Mouse (Mus musculus): ENCODE results near the gene Garnl3. TPM values are rescaled to one million over a fixed set of nuclear protein-coding genes. Genes with fewer than 3 reads are reported as not detected.

Garnl3 gene
- polyA plus RNA-seq, 1 experiment from 2014 or later, result 6.3 TPM

DNA sequence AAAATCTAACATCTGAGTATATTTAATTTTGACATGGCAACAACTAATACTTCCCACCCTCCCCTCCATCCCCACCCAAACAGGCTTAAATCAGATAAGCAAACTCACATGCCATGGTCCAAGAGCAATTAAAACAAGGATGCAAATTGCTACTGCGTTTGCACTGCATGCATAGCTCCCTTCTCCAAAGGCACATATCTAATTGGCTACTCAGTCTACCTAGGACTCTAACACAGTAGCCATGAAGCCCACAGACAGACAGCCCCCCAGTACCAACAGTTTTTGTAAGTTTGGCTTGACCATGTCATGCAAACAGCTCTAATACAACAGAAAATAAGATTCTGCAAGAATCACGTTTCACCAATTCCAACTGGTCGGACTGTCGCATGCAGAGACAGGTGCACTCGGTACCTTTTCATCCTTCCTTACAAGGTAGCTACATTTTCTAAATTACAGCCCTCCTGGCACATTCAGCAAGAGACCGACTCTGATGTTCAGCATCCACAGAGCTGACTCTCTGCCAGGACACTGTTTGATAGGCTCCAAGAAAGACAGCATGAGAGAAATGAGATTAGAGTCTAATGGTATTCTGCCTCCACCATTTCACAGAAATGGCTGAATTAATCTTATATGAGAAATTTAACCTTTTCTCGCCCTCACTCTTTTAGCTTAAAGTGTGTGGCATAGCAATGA is 44.6 kb downstream of the Garnl3 start:
- no peak for ATAC-seq
- Histone ChIP-seq H3K9ac (ENCODE audit: low read depth, low read length) (no peak overlapping the region), H3K4me2 (replicated peaks; ENCODE audit: low read depth) (no peak overlapping the region), H3K27ac (ENCODE audit: low read depth, low read length) (no peak overlapping the region), H3K36me3 (ENCODE audit: control insufficient read depth, insufficient read depth) (no peaks in the 10 kb centered on the region), H3K27me3 (replicated peaks; ENCODE audit: control insufficient read depth, insufficient read depth, low read length) (no peaks in the 10 kb centered on the region), H3K9me3 (ENCODE audit: control insufficient read depth) (no peaks in the 10 kb centered on the region), H3K4me1 (replicated peaks; ENCODE audit: control insufficient read depth, insufficient read depth, low read length) (no peaks in the 10 kb centered on the region), H3K4me3 (ENCODE audit: low read depth, low read length) (no peak overlapping the region)
- WGBS, result 80% methylated on average over 7 of the region's 7 CpGs
- no peak for TF ChIP-seq CTCF (IDR thresholded peaks at IDR 0.05; ENCODE audit: low read depth)

DNA sequence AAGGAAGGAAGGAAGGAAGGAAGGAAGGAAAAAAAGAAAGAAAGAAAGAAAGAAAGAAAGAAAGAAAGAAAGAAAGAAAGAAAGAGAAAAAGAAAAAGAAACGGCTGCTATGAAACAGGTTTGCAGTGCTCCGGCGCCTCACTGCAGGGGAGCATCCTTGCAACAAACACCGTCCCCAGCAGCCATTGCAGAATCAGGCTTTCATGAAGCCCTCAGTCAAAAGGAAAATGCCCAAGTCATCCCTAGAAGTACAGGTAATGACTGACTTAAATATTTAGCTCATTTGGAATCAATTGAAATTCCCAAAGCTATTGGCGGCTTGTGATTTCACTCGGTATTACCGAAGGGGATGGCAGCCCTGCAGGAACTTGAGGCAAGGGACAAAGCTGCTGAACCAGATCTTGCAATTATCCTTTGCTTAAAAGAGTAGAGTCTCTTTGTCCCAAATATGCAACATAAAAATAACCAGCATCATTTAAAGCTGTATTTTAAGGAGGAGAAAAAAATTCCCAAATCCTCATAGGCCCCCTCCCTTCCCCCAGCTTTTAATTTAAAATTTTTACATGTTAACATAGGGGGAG is 45.3 kb downstream of the Garnl3 start:
- Histone ChIP-seq H3K4me2 (replicated peaks; ENCODE audit: low read depth) (no peak overlapping the region), H3K4me3 (ENCODE audit: low read depth, low read length) (no peak overlapping the region), H3K4me1 (replicated peaks; ENCODE audit: control insufficient read depth, insufficient read depth, low read length) (no peaks in the 10 kb centered on the region), H3K9me3 (ENCODE audit: control insufficient read depth) (no peaks in the 10 kb centered on the region), H3K9ac (ENCODE audit: low read depth, low read length) (no peak overlapping the region), H3K27me3 (replicated peaks; ENCODE audit: control insufficient read depth, insufficient read depth, low read length) (no peaks in the 10 kb centered on the region), H3K36me3 (ENCODE audit: control insufficient read depth, insufficient read depth) (no peaks in the 10 kb centered on the region), H3K27ac (ENCODE audit: low read depth, low read length) (no peak overlapping the region)
- ATAC-seq, result no peak
- no peak for TF ChIP-seq CTCF (IDR thresholded peaks at IDR 0.05; ENCODE audit: low read depth)
- 75% methylated on average over 7 of the region's 7 CpGs for WGBS

DNA sequence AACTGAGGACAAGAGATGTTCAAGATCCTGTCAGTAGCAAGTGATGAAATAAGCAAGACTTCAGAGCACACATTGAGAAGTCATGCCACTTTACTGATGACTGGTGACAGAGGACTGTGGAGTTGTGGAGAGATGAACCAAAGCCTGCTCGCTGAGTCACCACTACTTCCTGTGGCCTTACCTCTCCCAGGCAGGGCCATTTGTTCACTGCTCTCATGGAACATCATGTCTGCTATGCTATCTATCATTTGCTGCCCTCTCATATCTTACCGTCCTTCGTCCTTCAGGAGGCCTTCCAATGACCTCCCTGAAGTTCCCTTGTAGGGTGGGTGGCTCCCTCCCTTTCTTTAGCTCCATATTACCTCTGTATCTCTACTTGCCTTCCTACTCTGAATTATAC is 47.2 kb downstream of the Garnl3 start:
- 80% methylated on average over 3 of the region's 3 CpGs for WGBS
- H3K9ac ChIP-seq (ENCODE audit: low read depth, low read length), result no peak overlapping the region
- no peaks in the 10 kb centered on the region for H3K9me3 ChIP-seq (ENCODE audit: control insufficient read depth)
- TF ChIP-seq CTCF (IDR thresholded peaks at IDR 0.05; ENCODE audit: low read depth), result no peak
- no peaks in the 10 kb centered on the region for H3K27me3 ChIP-seq (replicated peaks; ENCODE audit: control insufficient read depth, insufficient read depth, low read length)
- ATAC-seq, result no peak
- no peak overlapping the region for H3K4me3 ChIP-seq (ENCODE audit: low read depth, low read length)
- H3K36me3 ChIP-seq (ENCODE audit: control insufficient read depth, insufficient read depth), result no peaks in the 10 kb centered on the region
- no peak overlapping the region for H3K4me2 ChIP-seq (replicated peaks; ENCODE audit: low read depth)
- no peaks in the 10 kb centered on the region for H3K4me1 ChIP-seq (replicated peaks; ENCODE audit: control insufficient read depth, insufficient read depth, low read length)
- H3K27ac ChIP-seq (ENCODE audit: low read depth, low read length), result no peak overlapping the region

DNA sequence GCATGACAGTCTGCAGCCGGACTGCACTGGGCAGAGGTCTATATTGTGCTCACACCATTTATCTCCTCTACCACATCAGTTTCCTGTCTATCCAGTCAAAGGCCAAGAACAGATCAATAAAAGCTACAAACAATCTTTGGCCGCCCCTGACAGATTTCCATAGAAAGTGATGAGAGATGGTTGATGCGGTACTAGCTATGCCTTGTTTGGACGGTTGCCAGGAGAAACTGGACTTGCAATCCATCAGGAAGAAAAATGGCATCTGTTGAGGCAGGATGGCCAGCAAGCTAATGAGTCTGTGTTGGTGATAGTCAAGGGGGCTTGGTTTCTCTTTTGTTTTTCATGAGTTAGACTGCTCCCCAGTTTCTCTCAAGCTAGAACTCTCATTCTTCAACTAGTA is 51.3 kb downstream of the Garnl3 start:
- Histone ChIP-seq H3K4me2 (replicated peaks; ENCODE audit: low read depth) (no peak overlapping the region), H3K27me3 (replicated peaks; ENCODE audit: control insufficient read depth, insufficient read depth, low read length) (no peaks in the 10 kb centered on the region), H3K27ac (ENCODE audit: low read depth, low read length) (no peak overlapping the region), H3K4me3 (ENCODE audit: low read depth, low read length) (no peak overlapping the region), H3K9ac (ENCODE audit: low read depth, low read length) (no peak overlapping the region), H3K9me3 (ENCODE audit: control insufficient read depth) (no peaks in the 10 kb centered on the region), H3K36me3 (ENCODE audit: control insufficient read depth, insufficient read depth) (no peaks in the 10 kb centered on the region), H3K4me1 (replicated peaks; ENCODE audit: control insufficient read depth, insufficient read depth, low read length) (no peaks in the 10 kb centered on the region)
- WGBS, result 39% methylated on average over 4 of the region's 4 CpGs
- TF ChIP-seq CTCF (IDR thresholded peaks at IDR 0.05; ENCODE audit: low read depth), result no peak
- no peak for ATAC-seq

DNA sequence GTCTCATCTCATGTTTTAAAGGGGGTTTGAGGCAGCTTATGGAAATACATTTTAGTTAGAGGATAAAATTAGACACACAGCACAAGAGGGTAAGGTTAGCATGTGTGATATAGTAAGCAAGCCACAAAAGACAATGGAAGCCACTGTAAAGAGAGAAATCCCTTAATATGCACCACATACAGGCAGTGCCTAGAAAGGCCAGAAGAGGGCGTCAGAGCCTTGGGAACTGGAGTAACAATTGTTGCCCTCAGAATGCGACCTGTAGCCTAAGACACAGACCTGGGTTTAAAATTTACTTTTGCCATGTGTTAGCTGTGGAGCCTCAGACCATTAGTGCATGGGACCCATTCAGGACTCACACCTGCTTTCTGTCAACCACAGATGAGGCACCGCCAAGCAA is 54.2 kb downstream of the Garnl3 start:
- no peaks in the 10 kb centered on the region for H3K4me1 ChIP-seq (replicated peaks; ENCODE audit: control insufficient read depth, insufficient read depth, low read length)
- no peaks in the 10 kb centered on the region for H3K36me3 ChIP-seq (ENCODE audit: control insufficient read depth, insufficient read depth)
- H3K4me3 ChIP-seq (ENCODE audit: low read depth, low read length), result no peak overlapping the region
- no peak overlapping the region for H3K4me2 ChIP-seq (replicated peaks; ENCODE audit: low read depth)
- peak; percentile 68 for TF ChIP-seq CTCF (IDR thresholded peaks at IDR 0.05; ENCODE audit: low read depth)
- no peaks in the 10 kb centered on the region for H3K27me3 ChIP-seq (replicated peaks; ENCODE audit: control insufficient read depth, insufficient read depth, low read length)
- H3K27ac ChIP-seq (ENCODE audit: low read depth, low read length), result no peak overlapping the region
- 28% methylated on average over 3 of the region's 3 CpGs for WGBS
- no peak for ATAC-seq
- no peaks in the 10 kb centered on the region for H3K9me3 ChIP-seq (ENCODE audit: control insufficient read depth)
- no peak overlapping the region for H3K9ac ChIP-seq (ENCODE audit: low read depth, low read length)

DNA sequence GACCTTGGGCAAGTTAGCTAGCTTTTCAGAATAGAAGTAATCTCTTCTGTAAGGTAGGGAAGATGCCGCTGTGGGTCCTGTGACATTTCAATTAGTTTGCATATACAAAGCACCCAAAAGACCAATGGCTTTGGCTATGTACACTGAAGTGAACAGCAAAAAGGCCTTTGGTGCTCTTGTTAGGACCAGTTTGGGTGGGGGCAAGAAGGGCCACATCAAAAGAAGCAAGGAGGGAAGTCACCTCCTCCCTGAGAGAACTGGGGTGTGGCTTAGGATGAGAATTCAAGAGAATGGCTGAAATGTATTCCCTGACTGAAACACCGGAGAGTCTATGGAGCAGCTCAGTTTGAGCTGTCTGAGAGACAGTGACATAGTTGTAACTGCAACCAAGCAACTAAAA is 56.5 kb downstream of the Garnl3 start:
- H3K4me2 ChIP-seq (replicated peaks; ENCODE audit: low read depth), result no peak overlapping the region
- no peaks in the 10 kb centered on the region for H3K36me3 ChIP-seq (ENCODE audit: control insufficient read depth, insufficient read depth)
- H3K27ac ChIP-seq (ENCODE audit: low read depth, low read length), result no peak overlapping the region
- H3K9ac ChIP-seq (ENCODE audit: low read depth, low read length), result no peak overlapping the region
- TF ChIP-seq CTCF (IDR thresholded peaks at IDR 0.05; ENCODE audit: low read depth), result no peak
- no peaks in the 10 kb centered on the region for H3K27me3 ChIP-seq (replicated peaks; ENCODE audit: control insufficient read depth, insufficient read depth, low read length)
- H3K4me3 ChIP-seq (ENCODE audit: low read depth, low read length), result no peak overlapping the region
- H3K9me3 ChIP-seq (ENCODE audit: control insufficient read depth), result no peaks in the 10 kb centered on the region
- no peak for ATAC-seq
- 85% methylated on average over 2 of the region's 2 CpGs for WGBS
- H3K4me1 ChIP-seq (replicated peaks; ENCODE audit: control insufficient read depth, insufficient read depth, low read length), result no peaks in the 10 kb centered on the region

All from intestine, postnatal 0 days (tissue).